Mouse (Mus musculus): Measurements from ENCODE around the gene Dhdh. TPM values are rescaled to one million over a fixed set of nuclear protein-coding genes. Genes with fewer than 3 reads are reported as not detected.
A peak's percentile ranks its signal among the peaks of the same experiment; 100 is the strongest.
"Not testable (repeated sequence)": the region's sequence is repeated elsewhere in the genome, so short reads cannot be mapped to it uniquely, and the experiment has no call there.

Dhdh gene
- polyA plus RNA-seq, 1 experiment from 2014 or later = 3.3 TPM

GRCm38 (mm10) chr7:45486761-45487415, 1.7 kb downstream of the Dhdh start, which contains the start of gene Gm45808:
Gm45808 (minus strand) TSS chr7:45486811.
- peaks cover 11% of the 10 kb centered on the region; the same call in 1 of the 2 replicates for H3K4me1 ChIP-seq (ENCODE audit: control insufficient read depth, insufficient read depth, low read length)
- DNase-seq (ENCODE audit: low spot score) (no peak), ATAC-seq (ENCODE audit: insufficient number of reproducible peaks, low FRiP score, low TSS enrichment, low read depth) (no peak)
- H3K4me2 ChIP-seq (ENCODE audit: low read depth, severe bottlenecking) = no peak within 1 kb of the TSS; the same call in 1 of the 2 replicates
- H3K9me3 ChIP-seq (ENCODE audit: control insufficient read depth, low read length) = no peaks in the 10 kb centered on the region
- no peaks in the 10 kb centered on the region for H3K36me3 ChIP-seq (ENCODE audit: control insufficient read depth, insufficient read depth, low read length)
- H3K9ac ChIP-seq (ENCODE audit: low read length) = no peak within 1 kb of the TSS
- no peaks in the 10 kb centered on the region for H3K27me3 ChIP-seq (ENCODE audit: control insufficient read depth, insufficient read depth, low read length)
- 84% methylated on average over 12 of the region's 12 CpGs for WGBS
- no peak within 1 kb of the TSS for H3K27ac ChIP-seq (replicated peaks; ENCODE audit: low read depth, low read length)
- H3K4me3 ChIP-seq (ENCODE audit: low read depth, low read length) = no peak within 1 kb of the TSS

GRCm38 (mm10) chr7:45486158-45486557, 2.4 kb downstream of the Dhdh start:
- 79% methylated on average over 7 of the region's 7 CpGs for WGBS
- Histone ChIP-seq H3K9ac (ENCODE audit: low read length) (no peak overlapping the region), H3K4me2 (ENCODE audit: low read depth, severe bottlenecking) (no peak overlapping the region), H3K27me3 (ENCODE audit: control insufficient read depth, insufficient read depth, low read length) (no peaks in the 10 kb centered on the region), H3K4me3 (ENCODE audit: low read depth, low read length) (no peak overlapping the region), H3K27ac (replicated peaks; ENCODE audit: low read depth, low read length) (no peak overlapping the region), H3K9me3 (ENCODE audit: control insufficient read depth, low read length) (no peaks in the 10 kb centered on the region), H3K4me1 (ENCODE audit: control insufficient read depth, insufficient read depth, low read length) (peaks cover 10% of the 10 kb centered on the region; the same call in 1 of the 2 replicates), H3K36me3 (ENCODE audit: control insufficient read depth, insufficient read depth, low read length) (no peaks in the 10 kb centered on the region)
- no peak for DNase-seq (ENCODE audit: low spot score)
- no peak for ATAC-seq (ENCODE audit: insufficient number of reproducible peaks, low FRiP score, low TSS enrichment, low read depth)

- not testable (repeated sequence) for ATAC-seq (ENCODE audit: insufficient number of reproducible peaks, low FRiP score, low TSS enrichment, low read depth); DNase-seq (ENCODE audit: low spot score); H3K4me1 ChIP-seq (ENCODE audit: control insufficient read depth, insufficient read depth, low read length); H3K27me3 ChIP-seq (ENCODE audit: control insufficient read depth, insufficient read depth, low read length); H3K4me3 ChIP-seq (ENCODE audit: low read depth, low read length); H3K36me3 ChIP-seq (ENCODE audit: control insufficient read depth, insufficient read depth, low read length); H3K27ac ChIP-seq (replicated peaks; ENCODE audit: low read depth, low read length); H3K4me2 ChIP-seq (ENCODE audit: low read depth, severe bottlenecking); H3K9ac ChIP-seq (ENCODE audit: low read length); H3K9me3 ChIP-seq (ENCODE audit: control insufficient read depth, low read length)
- WGBS = 91% methylated on average over 5 of the region's 5 CpGs
Observed at GRCm38 (mm10) chr7:45484985-45485384, 3.6 kb downstream of the Dhdh start.

DNA sequence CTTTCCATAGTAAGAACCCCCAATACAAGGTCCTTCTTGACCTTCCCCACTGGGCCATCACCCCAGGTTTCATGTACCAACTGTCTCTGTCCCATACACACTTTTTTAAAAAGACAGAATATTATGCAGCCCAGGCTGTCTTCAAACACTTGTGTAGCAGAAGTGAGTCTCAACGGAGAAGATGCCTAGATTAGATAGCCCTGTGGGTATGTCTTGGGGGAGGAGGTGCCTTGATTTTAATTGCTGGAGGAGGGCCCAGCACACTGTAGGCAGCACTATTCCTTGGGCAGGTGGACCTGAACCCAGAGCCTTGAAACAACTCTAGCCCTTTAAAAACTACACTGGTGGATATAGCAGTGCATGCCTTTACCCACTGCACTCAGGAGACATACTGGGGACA, 6.4 kb downstream of the Dhdh start:
- Histone ChIP-seq H3K4me2 (ENCODE audit: low read depth, severe bottlenecking) (no peak overlapping the region), H3K4me3 (ENCODE audit: low read depth, low read length) (no peak overlapping the region), H3K9ac (ENCODE audit: low read length) (no peak overlapping the region), H3K27ac (replicated peaks; ENCODE audit: low read depth, low read length) (no peak overlapping the region), H3K4me1 (ENCODE audit: control insufficient read depth, insufficient read depth, low read length) (no peaks in the 10 kb centered on the region), H3K27me3 (ENCODE audit: control insufficient read depth, insufficient read depth, low read length) (no peaks in the 10 kb centered on the region), H3K36me3 (ENCODE audit: control insufficient read depth, insufficient read depth, low read length) (no peaks in the 10 kb centered on the region), H3K9me3 (ENCODE audit: control insufficient read depth, low read length) (no peaks in the 10 kb centered on the region)
- WGBS = 92% methylated on average over 1 of the region's 1 CpGs
- no peak for ATAC-seq (ENCODE audit: insufficient number of reproducible peaks, low FRiP score, low TSS enrichment, low read depth)
- DNase-seq (ENCODE audit: low spot score) = no peak

DNA sequence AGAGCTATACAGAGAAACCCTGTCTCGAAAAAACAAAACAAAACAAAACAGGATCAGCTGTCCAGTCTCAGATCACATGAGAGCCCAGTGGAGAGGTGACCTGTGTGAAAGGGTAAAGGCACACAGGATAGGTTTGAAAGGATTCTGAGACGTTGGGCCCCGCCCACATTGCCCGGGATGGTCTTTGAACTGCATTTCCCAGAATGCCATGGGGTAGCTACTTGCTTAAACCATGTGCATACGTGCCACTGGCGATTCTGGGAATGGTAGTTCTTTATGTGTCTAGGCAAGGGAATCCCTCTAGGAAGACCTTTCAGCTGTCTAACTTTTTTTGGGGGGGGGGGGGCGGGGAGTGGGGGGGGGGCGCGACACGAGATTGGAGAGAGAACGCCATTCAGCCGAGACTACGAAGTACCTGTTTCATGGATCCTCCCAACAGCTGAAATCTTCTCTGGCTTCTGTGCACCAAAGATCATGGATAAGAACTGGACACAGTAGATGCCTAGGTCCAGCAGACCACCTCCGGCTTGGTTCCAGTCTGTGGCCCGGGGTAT, 7.2 kb downstream of the Dhdh start, which contains the start of gene Tulp2:
Gene Tulp2 (plus strand): TSS at position 504 of the 554 bp plus-strand sequence.
- Histone ChIP-seq H3K27ac (replicated peaks; ENCODE audit: low read depth, low read length) (no peak within 1 kb of the TSS), H3K4me2 (ENCODE audit: low read depth, severe bottlenecking) (no peak within 1 kb of the TSS), H3K9me3 (ENCODE audit: control insufficient read depth, low read length) (no peaks in the 10 kb centered on the region), H3K4me1 (ENCODE audit: control insufficient read depth, insufficient read depth, low read length) (no peaks in the 10 kb centered on the region), H3K4me3 (ENCODE audit: low read depth, low read length) (no peak within 1 kb of the TSS), H3K36me3 (ENCODE audit: control insufficient read depth, insufficient read depth, low read length) (no peaks in the 10 kb centered on the region), H3K9ac (ENCODE audit: low read length) (no peak within 1 kb of the TSS), H3K27me3 (ENCODE audit: control insufficient read depth, insufficient read depth, low read length) (no peaks in the 10 kb centered on the region)
- 55% methylated on average over 15 of the region's 15 CpGs for WGBS
- ATAC-seq (ENCODE audit: insufficient number of reproducible peaks, low FRiP score, low TSS enrichment, low read depth) (peak; percentile 67; the same call in 1 of the 2 replicates), DNase-seq (ENCODE audit: low spot score) (peak; percentile 61)

- ATAC-seq (ENCODE audit: insufficient number of reproducible peaks, low FRiP score, low TSS enrichment, low read depth); H3K36me3 ChIP-seq (ENCODE audit: control insufficient read depth, insufficient read depth, low read length); H3K4me1 ChIP-seq (ENCODE audit: control insufficient read depth, insufficient read depth, low read length); H3K9ac ChIP-seq (ENCODE audit: low read length); H3K4me3 ChIP-seq (ENCODE audit: low read depth, low read length); DNase-seq (ENCODE audit: low spot score); H3K27ac ChIP-seq (replicated peaks; ENCODE audit: low read depth, low read length); H3K4me2 ChIP-seq (ENCODE audit: low read depth, severe bottlenecking); H3K27me3 ChIP-seq (ENCODE audit: control insufficient read depth, insufficient read depth, low read length); H3K9me3 ChIP-seq (ENCODE audit: control insufficient read depth, low read length): not testable (repeated sequence)
- WGBS = 80% methylated on average over 3 of the region's 4 CpGs
Observed at GRCm38 (mm10) chr7:45480310-45480709, 8.3 kb downstream of the Dhdh start.

GRCm38 (mm10) chr7:45478774-45479173, 9.8 kb downstream of the Dhdh start:
- no peak for DNase-seq (ENCODE audit: low spot score)
- 96% methylated on average over 7 of the region's 7 CpGs for WGBS
- Histone ChIP-seq H3K4me3 (ENCODE audit: low read depth, low read length) (no peak overlapping the region), H3K4me1 (ENCODE audit: control insufficient read depth, insufficient read depth, low read length) (no peaks in the 10 kb centered on the region), H3K9me3 (ENCODE audit: control insufficient read depth, low read length) (no peaks in the 10 kb centered on the region), H3K27me3 (ENCODE audit: control insufficient read depth, insufficient read depth, low read length) (no peaks in the 10 kb centered on the region), H3K27ac (replicated peaks; ENCODE audit: low read depth, low read length) (no peak overlapping the region), H3K36me3 (ENCODE audit: control insufficient read depth, insufficient read depth, low read length) (no peaks in the 10 kb centered on the region), H3K9ac (ENCODE audit: low read length) (no peak overlapping the region), H3K4me2 (ENCODE audit: low read depth, severe bottlenecking) (no peak overlapping the region)
- ATAC-seq (ENCODE audit: insufficient number of reproducible peaks, low FRiP score, low TSS enrichment, low read depth) = no peak

DNA sequence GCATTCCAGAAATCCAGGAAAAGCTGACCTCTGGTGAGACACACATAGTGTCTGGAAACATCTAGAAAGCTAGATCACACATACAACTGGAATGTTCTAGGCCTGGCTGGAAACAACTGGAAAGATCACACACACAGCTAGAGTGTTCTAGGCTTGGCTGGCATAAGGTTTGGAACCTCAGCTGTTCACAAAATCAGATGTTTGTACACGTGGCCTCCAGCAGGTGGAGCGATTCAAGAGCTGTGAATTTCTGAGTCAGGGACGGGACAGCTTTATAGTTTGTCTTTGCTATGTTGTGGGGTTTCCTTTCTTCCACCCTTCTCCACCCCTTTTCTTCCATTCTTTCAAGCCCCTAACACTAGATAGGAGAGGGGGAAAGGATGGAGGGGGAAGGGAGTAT, 11.6 kb downstream of the Dhdh start:
- Histone ChIP-seq H3K4me3 (ENCODE audit: low read depth, low read length) (no peak overlapping the region), H3K4me2 (ENCODE audit: low read depth, severe bottlenecking) (no peak overlapping the region), H3K36me3 (ENCODE audit: control insufficient read depth, insufficient read depth, low read length) (no peaks in the 10 kb centered on the region), H3K9me3 (ENCODE audit: control insufficient read depth, low read length) (no peaks in the 10 kb centered on the region), H3K9ac (ENCODE audit: low read length) (no peak overlapping the region), H3K27ac (replicated peaks; ENCODE audit: low read depth, low read length) (no peak overlapping the region), H3K27me3 (ENCODE audit: control insufficient read depth, insufficient read depth, low read length) (no peaks in the 10 kb centered on the region), H3K4me1 (ENCODE audit: control insufficient read depth, insufficient read depth, low read length) (no peaks in the 10 kb centered on the region)
- peak; percentile 67 for DNase-seq (ENCODE audit: low spot score)
- no peak for ATAC-seq (ENCODE audit: insufficient number of reproducible peaks, low FRiP score, low TSS enrichment, low read depth)
- WGBS = 13% methylated on average over 3 of the region's 3 CpGs

All from limb, embryonic 11.5 days (tissue).